8 mouse cellular contexts compared by ENCODE assay signal in the genomic region with DNA sequence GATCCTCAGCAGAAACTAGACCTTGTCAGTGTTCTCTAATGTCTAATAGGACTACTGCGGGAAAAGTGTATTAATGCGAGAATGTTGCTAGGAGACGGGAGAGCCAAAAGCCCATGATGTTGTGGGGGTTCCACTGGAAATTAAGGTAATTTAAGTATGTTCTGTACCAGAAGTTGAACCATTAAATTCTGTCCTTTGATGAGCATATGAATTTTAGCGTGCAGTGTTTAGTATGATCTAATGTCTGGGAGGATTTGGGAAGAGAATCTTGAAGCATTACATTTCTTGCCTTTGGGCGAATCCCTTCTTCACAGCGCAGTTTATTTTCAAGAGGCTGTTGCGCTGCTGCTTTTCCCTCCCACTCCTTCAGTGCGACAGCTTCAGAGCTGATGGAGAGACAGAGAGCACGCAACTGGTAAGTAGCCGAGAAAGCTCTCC.
DNase-seq lines count a peak whose midpoint lies in the region; ATAC-seq lines count a peak whose summit lies in the region.

No protein-coding gene starts in this region.

- H3K4me3 ChIP-seq in hindbrain, embryonic 12.5 days = peak overlapping the region; percentile 24
- peak overlapping the region; percentile 19; the same call in 1 of the 2 replicates for H3K4me3 ChIP-seq in limb, embryonic 12.5 days (replicated peaks)
- no peak overlapping the region for H3K4me3 ChIP-seq in heart, embryonic 10.5 days

- no peaks in the 10 kb centered on the region for H3K4me1 ChIP-seq in hindbrain, embryonic 12.5 days
- H3K4me1 ChIP-seq in limb, embryonic 12.5 days (replicated peaks) = no peaks in the 10 kb centered on the region
- no peaks in the 10 kb centered on the region for H3K4me1 ChIP-seq in heart, embryonic 10.5 days

- 22% methylated on average over 10 of the region's 10 CpGs for WGBS in hindbrain, embryonic 12.5 days
- WGBS in limb, embryonic 12.5 days = 33% methylated on average over 10 of the region's 10 CpGs
- 45% methylated on average over 10 of the region's 10 CpGs for WGBS in heart, embryonic 10.5 days

- H3K4me2 ChIP-seq in hindbrain, embryonic 12.5 days (replicated peaks) = peak overlapping the region; percentile 40
- H3K4me2 ChIP-seq in limb, embryonic 12.5 days = peak overlapping the region; percentile 35

- no peak overlapping the region for H3K27ac ChIP-seq in hindbrain, embryonic 12.5 days
- no peak overlapping the region for H3K27ac ChIP-seq in limb, embryonic 12.5 days
- H3K27ac ChIP-seq in heart, embryonic 10.5 days = no peak overlapping the region

- H3K27me3 ChIP-seq in hindbrain, embryonic 12.5 days = no peaks in the 10 kb centered on the region
- H3K27me3 ChIP-seq in limb, embryonic 12.5 days = no peaks in the 10 kb centered on the region
- H3K27me3 ChIP-seq in heart, embryonic 10.5 days (ENCODE audit: insufficient read depth, poor library complexity, severe bottlenecking) = no peaks in the 10 kb centered on the region

- no peak overlapping the region for H3K9ac ChIP-seq in hindbrain, embryonic 12.5 days
- H3K9ac ChIP-seq in limb, embryonic 12.5 days (replicated peaks) = no peak overlapping the region

- no peaks in the 10 kb centered on the region for H3K36me3 ChIP-seq in hindbrain, embryonic 12.5 days
- H3K36me3 ChIP-seq in limb, embryonic 12.5 days = no peaks in the 10 kb centered on the region
- H3K36me3 ChIP-seq in heart, embryonic 10.5 days = no peaks in the 10 kb centered on the region

- ATAC-seq in hindbrain, embryonic 12.5 days (ENCODE audit: low FRiP score) = peak; percentile 76
- ATAC-seq in limb, embryonic 12.5 days (ENCODE audit: insufficient number of reproducible peaks, insufficient read depth, low FRiP score, low TSS enrichment, low read depth) = no peak

- H3K9me3 ChIP-seq in hindbrain, embryonic 12.5 days (replicated peaks) = no peaks in the 10 kb centered on the region
- no peaks in the 10 kb centered on the region for H3K9me3 ChIP-seq in limb, embryonic 12.5 days
- no peaks in the 10 kb centered on the region for H3K9me3 ChIP-seq in heart, embryonic 10.5 days

- peak; percentile 91 for DNase-seq in brain, adult 2 months (ENCODE audit: low read depth, low spot score)
- peak; percentile 49 for DNase-seq in embryo, embryonic 10 days (ENCODE audit: low spot score)
- peak; percentile 22 for DNase-seq in right cerebral cortex, postnatal 14 days
- no peak for DNase-seq in urinary bladder, adult 2 months (ENCODE audit: low spot score)
- DNase-seq in MN1 (ENCODE audit: low spot score) = no peak
- DNase-seq in heart, embryonic 10.5 days (ENCODE audit: low spot score) = no peak

Comparison
In these comparisons a context has a peak if more than half of its experiments do, and no peak if none do; other contexts are left out.
1. DNase-seq: peak in brain, adult 2 months (single experiment), embryo, embryonic 10 days (single experiment) and right cerebral cortex, postnatal 14 days (single experiment); none in urinary bladder, adult 2 months (single experiment), MN1 (single experiment) and heart, embryonic 10.5 days (single experiment).